ENCODE assay signal across 17 mouse cellular contexts in the genomic region with DNA sequence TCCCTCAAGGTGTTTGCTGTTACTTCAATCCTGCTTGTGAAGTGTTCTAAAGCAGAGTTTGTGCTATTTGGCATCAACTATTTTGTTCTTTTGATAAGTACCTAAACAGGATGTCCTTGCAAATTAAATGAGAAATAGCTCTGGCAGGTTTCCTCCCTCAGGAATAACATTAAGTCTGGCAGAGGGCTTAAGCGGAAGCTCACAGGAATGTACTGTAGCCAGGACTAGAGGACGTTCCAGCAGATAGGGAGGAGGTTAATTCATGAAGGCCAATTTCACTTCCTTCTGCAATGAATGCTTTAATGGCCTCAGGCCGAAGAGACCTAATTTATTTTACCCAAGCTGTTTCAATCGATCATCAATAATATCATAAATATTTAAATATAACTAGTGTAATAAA.
A peak's percentile ranks its signal among the peaks of the same experiment; 100 is the strongest.
DNase-seq lines count a peak whose midpoint lies in the region; ATAC-seq lines count a peak whose summit lies in the region.
"Had no signal": no experiment of that assay in that cellular context is flagged by ENCODE, and none has a peak within 500 bp of the region (broad histone marks: within the 10 kb centered on the region; RNA-seq: fewer than 3 reads in every experiment).

No protein-coding gene starts in this region.

- peak; percentile 9 for DNase-seq in adrenal gland, adult 2 months
- no peak for DNase-seq in adrenal gland, adult 8-10 months
- peak; percentile 8 for DNase-seq in kidney, adult 11 months
- DNase-seq in brain, adult 2 months (ENCODE audit: low read depth, low spot score): peak; percentile 1
- peak; percentile 5 for DNase-seq in heart, postnatal 25 days (ENCODE audit: low spot score)
- no peak for DNase-seq in layer of hippocampus, adult 18-20 months (ENCODE audit: low spot score in 2 of 2)
- DNase-seq: right cerebral cortex, postnatal 4 days had no signal

- H3K36me3 ChIP-seq in kidney, embryonic 15.5 days: no peaks in the 10 kb centered on the region
- H3K36me3 ChIP-seq: hindbrain, embryonic 12.5 days; intestine, embryonic 15.5 days; limb, embryonic 10.5 days; neural tube, embryonic 12.5 days had no signal

- H3K4me3 ChIP-seq in kidney, embryonic 15.5 days (replicated peaks): no peak overlapping the region
- H3K4me3 ChIP-seq: hindbrain, embryonic 12.5 days; intestine, embryonic 15.5 days; limb, embryonic 10.5 days; megakaryocyte, embryonic 14.5 days; neural tube, embryonic 12.5 days had no signal

- H3K27ac ChIP-seq in kidney, embryonic 15.5 days: no peak overlapping the region
- H3K27ac ChIP-seq: hindbrain, embryonic 12.5 days; intestine, embryonic 15.5 days; limb, embryonic 10.5 days; liver, embryonic 14.5 days; neural tube, embryonic 12.5 days had no signal

- H3K9me3 ChIP-seq in kidney, embryonic 15.5 days (replicated peaks): no peaks in the 10 kb centered on the region
- H3K9me3 ChIP-seq: hindbrain, embryonic 12.5 days; intestine, embryonic 15.5 days; limb, embryonic 10.5 days; neural tube, embryonic 12.5 days had no signal

- no peaks in the 10 kb centered on the region for H3K27me3 ChIP-seq in kidney, embryonic 15.5 days
- H3K27me3 ChIP-seq: CH12.LX; hindbrain, embryonic 12.5 days; intestine, embryonic 15.5 days; megakaryocyte, embryonic 14.5 days; neural tube, embryonic 12.5 days had no signal

- no peak overlapping the region for H3K4me2 ChIP-seq in kidney, embryonic 15.5 days
- H3K4me2 ChIP-seq: hindbrain, embryonic 12.5 days; intestine, embryonic 15.5 days; neural tube, embryonic 12.5 days had no signal

- ATAC-seq in kidney, embryonic 15.5 days (replicated peaks; ENCODE audit: low FRiP score): no peak
- ATAC-seq in erythroblast, adult 5-6 weeks (replicated peaks; ENCODE audit: low FRiP score, poor library complexity, severe bottlenecking): no peak
- ATAC-seq: forebrain, embryonic 16.5 days; intestine, embryonic 15.5 days had no signal

- no peaks in the 10 kb centered on the region for H3K4me1 ChIP-seq in kidney, embryonic 15.5 days
- H3K4me1 ChIP-seq: hindbrain, embryonic 12.5 days; intestine, embryonic 15.5 days; limb, embryonic 10.5 days; megakaryocyte, embryonic 14.5 days; neural tube, embryonic 12.5 days had no signal

- intact Hi-C loops in heart, postnatal 25 days (cut with DNase I): loop anchor here (5.0 kb wide), 1 partner anchor 212 kb away; no protein-coding TSS in a partner anchor

- H3K9ac ChIP-seq in kidney, embryonic 15.5 days: no peak overlapping the region
- H3K9ac ChIP-seq: hindbrain, embryonic 12.5 days; intestine, embryonic 15.5 days; liver, embryonic 14.5 days; neural tube, embryonic 12.5 days had no signal

- WGBS in kidney, embryonic 15.5 days: 45% methylated on average over 4 of the region's 4 CpGs

Comparison
In these comparisons a context has a peak if more than half of its experiments do, and no peak if none do; other contexts are left out.
1. DNase-seq: peak in adrenal gland, adult 2 months (single experiment), kidney, adult 11 months (single experiment), brain, adult 2 months (single experiment) and heart, postnatal 25 days (single experiment); none in adrenal gland, adult 8-10 months (single experiment) and layer of hippocampus, adult 18-20 months (0 of 2).